Mouse (Mus musculus) skeletal muscle tissue, adult 2 months (tissue): Measurements from ENCODE around the gene Ankrd12.

Source experiments
- DNase-seq: peaks from one replicate; pipeline ENCODE4 v3.0.0-alpha.2; 2012; ENCODE audit warnings: low read depth, low spot score

Gene Ankrd12

GRCm38 (mm10) chr17:65930158-65930826 is 146.6 kb downstream of the Ankrd12 start:
- no peak for DNase-seq

GRCm38 (mm10) chr17:65929319-65929978 is 147.4 kb downstream of the Ankrd12 start:
- no peak for DNase-seq

GRCm38 (mm10) chr17:65927077-65927476 is 149.8 kb downstream of the Ankrd12 start:
- DNase-seq = no peak

DNA sequence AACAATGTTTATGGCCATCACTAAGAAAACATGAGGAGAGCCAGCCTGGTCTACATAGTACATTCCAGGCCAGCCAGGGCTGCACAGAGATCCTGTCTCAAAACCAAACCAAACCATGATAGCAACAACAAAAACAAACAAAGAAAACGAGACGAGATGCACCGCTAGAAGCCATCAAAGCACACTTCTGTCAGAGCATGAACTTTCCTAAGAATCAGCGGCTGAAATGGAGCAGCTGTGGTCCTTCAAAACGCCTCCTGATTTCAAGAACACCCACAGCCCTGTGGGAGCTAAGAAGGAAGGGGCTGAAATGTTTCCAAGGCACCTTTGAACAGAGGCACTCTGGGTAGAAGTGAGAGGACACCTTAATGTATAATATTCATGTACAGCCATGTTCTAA is 152.7 kb downstream of the Ankrd12 start:
- DNase-seq = no peak

DNA sequence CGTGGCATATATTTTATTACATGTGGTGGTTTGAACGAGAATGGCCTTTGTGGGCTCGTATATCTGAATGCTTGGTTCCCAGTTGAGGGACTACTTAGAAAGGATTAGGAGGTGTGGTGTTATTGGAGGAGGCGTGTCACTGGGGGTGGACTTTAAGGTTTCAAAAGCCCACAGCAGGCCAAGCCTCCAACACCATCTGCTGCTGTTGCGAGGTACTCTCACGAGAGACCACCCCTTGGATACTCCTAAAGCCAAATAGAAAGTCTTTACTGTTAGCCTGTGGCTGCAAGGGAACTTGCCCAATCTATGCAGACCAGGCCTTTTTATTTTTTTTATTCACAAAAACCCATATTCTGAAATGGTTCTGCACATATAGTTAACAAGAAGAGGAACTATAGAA is 154.9 kb downstream of the Ankrd12 start:
- DNase-seq = no peak

GRCm38 (mm10) chr17:65919235-65919634 is 157.7 kb downstream of the Ankrd12 start:
- no peak for DNase-seq

- peak; percentile 89 for DNase-seq
Measured at GRCm38 (mm10) chr17:65916135-65916668, 160.7 kb downstream of the Ankrd12 start.
